Mouse (Mus musculus): ENCODE measurements around the gene Nuak2.

- no peak for TF ChIP-seq FLI1 (IDR thresholded peaks at IDR 0.05; ENCODE audit: low read length)
- no peak for TF ChIP-seq GATA1 (IDR thresholded peaks at IDR 0.05; ENCODE audit: borderline replicate concordance, low read length)
Measured at GRCm38 (mm10) chr1:132338027-132338660, 22.2 kb downstream of the Nuak2 start.

Data from megakaryocyte, embryonic 14.5 days (primary cell).